Mouse (Mus musculus): ENCODE data around the gene P2rx1.

The P2rx1 gene

GRCm38 (mm10) chr11:73020953-73021800 is 22.3 kb downstream of the P2rx1 start:
- no peak for DNase-seq (ENCODE audit: low read depth, low spot score)

DNA sequence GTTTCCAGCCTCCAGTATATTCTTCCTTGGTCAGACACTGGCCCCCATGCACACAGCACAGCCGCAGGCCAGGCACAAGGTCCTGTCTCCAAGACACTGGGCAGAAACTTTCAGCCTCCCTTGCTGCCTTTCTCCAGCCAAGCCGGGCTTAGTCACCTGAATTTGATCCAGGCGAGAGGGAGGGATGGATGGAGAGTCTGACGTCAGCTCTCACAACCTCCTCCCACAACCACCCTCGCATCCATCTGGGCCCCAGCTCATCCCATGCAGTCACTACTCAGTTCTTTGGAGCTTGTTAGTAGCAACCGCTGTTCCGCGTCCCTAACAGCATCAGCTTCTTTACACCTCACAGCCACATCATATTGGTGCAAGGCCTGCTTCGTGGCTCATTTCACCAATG is 24.2 kb downstream of the P2rx1 start:
- DNase-seq (ENCODE audit: low read depth, low spot score) = no peak

- no peak for DNase-seq (ENCODE audit: low read depth, low spot score)
Measured at GRCm38 (mm10) chr11:73023827-73024226, 24.9 kb downstream of the P2rx1 start.

DNA sequence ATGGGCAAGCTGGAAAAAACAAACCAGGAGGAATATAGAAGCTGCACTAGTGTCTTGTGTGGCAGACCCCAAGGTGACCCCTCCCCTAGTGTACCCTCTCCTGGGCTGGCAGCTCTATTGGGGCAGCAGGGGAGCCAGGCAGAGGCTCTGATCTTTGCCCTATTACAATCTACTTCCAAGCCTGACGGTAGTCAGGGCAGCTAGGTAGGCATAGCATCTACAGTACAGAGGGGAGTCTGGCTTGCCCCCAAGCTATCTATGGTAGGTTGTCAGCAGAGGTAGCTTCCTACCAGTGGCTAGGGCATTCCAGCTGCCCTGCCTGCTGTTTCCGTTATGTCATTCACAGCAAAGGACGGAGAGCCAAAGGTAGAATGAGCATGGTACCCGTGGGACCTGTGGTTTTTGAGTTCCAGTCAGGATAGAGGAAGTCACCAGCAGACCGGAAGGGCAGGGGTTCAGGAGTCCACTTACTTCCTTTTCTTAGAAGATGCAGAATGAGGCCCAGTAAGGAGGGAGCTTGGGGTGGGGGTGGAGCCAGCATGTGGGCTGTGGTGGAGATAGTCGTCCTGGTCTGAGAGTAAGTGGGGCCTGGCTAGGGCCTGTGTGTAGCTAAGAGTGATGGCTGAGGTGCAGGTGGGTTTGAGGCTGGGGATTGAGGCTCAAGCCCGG is 25.5 kb downstream of the P2rx1 start:
- DNase-seq (ENCODE audit: low read depth, low spot score) = no peak

GRCm38 (mm10) chr11:73026961-73027360 is 28.1 kb downstream of the P2rx1 start:
- no peak for DNase-seq (ENCODE audit: low read depth, low spot score)

- DNase-seq (ENCODE audit: low read depth, low spot score) = peak; percentile 78
Measured at GRCm38 (mm10) chr11:73030821-73031498, 32.1 kb downstream of the P2rx1 start.

DNA sequence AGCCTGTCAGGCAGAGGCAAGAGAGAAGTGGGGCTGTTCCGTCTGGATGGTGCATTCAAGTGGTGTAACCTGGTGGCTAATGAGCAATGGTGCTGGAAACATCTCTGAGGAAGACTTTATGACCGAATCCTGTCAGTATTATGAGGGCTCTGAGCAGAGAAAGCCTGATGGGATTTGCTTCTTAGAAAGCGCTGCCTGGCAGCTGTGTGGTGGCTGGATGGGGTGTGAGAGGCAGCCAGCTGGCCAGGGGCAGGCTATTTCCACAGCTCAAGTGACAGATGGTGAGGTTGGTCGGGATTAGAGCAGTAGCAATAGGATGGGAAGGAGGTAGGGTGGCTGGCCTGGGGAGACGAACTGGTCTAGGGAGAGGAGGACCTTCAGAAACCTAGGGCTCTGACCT is 32.6 kb downstream of the P2rx1 start:
- no peak for DNase-seq (ENCODE audit: low read depth, low spot score)

DNA sequence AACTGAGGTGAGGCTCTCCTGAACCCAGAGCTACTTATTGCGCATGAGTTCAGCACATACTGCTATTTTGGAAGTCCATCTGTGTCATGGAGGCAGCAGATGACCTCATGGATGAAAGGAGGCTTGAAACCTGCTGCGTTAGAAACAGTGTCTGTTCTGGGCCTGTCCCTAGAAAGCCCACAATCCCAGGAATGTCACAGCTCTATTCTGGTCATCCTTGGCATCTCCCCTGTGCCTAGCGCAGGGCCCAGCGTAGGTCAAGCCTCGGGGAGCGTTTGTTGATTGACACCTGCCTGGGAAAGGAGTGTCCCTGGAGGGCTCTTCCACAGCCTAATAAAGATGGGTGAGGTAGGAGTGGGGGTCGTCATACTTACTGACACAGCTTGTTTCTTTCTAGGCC is 37.2 kb downstream of the P2rx1 start:
- no peak for DNase-seq (ENCODE audit: low read depth, low spot score)

GRCm38 (mm10) chr11:73036889-73037288 is 38.0 kb downstream of the P2rx1 start:
- DNase-seq (ENCODE audit: low read depth, low spot score) = no peak

DNA sequence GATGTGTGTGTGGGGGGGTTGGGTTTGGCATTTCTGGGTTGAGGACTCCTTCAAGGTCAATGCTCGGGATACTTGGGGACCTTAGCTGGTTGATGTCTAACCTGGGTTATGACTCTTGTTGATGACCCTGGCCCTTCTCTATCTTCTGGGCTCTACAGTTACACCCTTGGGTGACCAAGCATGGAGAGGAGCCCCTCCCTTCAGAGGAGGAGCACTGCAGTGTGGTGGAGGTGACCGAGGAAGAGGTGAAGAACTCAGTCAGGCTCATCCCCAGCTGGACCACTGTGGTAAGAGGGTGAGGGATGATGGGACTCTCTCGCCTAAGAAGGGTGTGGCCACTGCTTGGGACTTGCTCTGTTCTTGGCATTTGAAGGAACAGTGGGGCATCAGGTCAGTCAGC is 38.8 kb downstream of the P2rx1 start:
- no peak for DNase-seq (ENCODE audit: low read depth, low spot score)

GRCm38 (mm10) chr11:73039102-73039799 is 40.3 kb downstream of the P2rx1 start:
- DNase-seq (ENCODE audit: low read depth, low spot score) = no peak

GRCm38 (mm10) chr11:73044229-73044755 is 45.4 kb downstream of the P2rx1 start:
- no peak for DNase-seq (ENCODE audit: low read depth, low spot score)

GRCm38 (mm10) chr11:73044789-73045188 is 45.9 kb downstream of the P2rx1 start:
- no peak for DNase-seq (ENCODE audit: low read depth, low spot score)

- peak; percentile 89 for DNase-seq (ENCODE audit: low read depth, low spot score)
Measured at GRCm38 (mm10) chr11:73047542-73047996, 48.7 kb downstream of the P2rx1 start, which contains the start of gene Ncbp3. Gene Ncbp3, plus strand, starts transcription at chr11:73047783.

DNA sequence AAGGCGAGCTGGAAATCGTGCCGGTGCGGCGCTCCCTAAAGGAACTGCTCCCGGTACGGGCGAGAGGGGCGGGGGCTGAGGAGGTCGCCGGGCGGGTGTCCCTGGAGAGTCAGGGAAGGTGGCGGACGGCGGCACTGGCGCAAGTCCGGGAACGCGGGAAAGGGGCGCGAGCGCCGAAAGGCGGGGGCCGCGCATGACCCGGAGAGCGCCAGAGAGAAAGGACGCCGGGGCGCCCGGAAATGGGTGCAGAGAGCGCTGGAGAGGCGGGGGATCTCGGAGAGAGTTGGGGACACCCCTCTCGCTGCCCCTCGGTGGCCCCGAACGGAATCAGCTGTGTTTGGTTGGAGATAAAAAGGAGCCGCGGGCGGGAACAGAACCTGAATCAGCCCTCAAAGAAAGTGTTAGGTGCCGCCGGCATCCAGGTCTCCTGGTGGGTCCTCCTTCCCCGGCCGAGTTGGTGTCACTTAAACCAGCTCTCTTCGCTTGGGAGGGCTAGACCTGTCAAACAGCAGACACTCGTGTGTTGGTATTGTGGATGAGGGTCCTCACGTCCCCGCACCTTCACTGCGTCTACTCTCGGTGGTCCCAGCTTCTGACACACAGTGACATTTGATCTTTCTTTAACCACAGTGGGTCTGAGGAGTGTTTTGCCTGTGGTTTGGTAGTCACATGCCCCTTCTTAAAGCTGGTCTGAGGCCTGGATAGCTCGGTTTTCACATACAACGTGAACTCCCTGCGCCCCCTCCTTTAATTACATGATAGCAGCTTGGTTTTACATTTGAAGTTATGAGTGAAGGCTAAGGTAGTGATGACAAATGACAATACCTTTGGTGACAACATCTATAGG is 49.4 kb downstream of the P2rx1 start:
- peak; percentile 24 for DNase-seq (ENCODE audit: low read depth, low spot score)

GRCm38 (mm10) chr11:73049335-73049734 is 50.4 kb downstream of the P2rx1 start:
- peak; percentile 77 for DNase-seq (ENCODE audit: low read depth, low spot score)

DNA sequence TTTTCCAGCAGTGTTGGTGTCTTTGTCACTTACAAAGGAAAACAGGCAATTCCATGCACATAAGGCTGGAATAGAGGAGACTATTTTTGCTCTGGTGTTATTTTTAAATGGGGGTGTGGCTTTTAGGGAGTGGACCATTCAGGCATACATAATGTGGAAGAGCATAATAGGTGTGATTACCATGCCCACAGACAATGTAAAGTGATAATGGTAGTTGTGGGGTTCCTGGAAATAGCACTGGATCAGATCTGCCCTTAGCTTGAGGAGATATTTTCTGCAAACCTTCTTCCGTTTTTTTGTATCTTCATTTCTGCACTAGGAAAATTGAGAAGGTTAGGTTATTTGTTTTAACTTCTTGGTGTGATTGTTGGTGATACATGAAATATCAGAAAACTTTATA is 53.9 kb downstream of the P2rx1 start:
- DNase-seq (ENCODE audit: low read depth, low spot score) = no peak

GRCm38 (mm10) chr11:73057701-73058100 is 58.8 kb downstream of the P2rx1 start:
- DNase-seq (ENCODE audit: low read depth, low spot score) = no peak

DNA sequence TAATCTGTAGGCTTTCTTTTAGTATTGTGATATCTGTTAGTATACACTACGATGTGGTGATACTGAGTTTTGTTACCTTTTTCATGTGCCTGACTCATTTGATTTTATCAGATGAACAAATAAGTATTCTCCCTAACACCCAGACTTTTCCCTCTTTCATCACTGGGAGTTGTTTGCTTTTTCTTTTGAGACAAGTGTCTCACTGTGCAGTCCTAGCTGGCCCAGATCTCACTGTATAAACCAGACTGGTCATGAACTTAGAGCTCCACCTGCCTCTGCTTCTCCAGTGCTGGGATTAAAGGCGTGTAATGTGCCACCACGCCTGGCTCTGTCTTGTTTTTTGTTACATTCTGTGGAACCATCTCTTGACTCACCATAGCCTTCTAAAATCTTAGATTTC is 60.7 kb downstream of the P2rx1 start:
- DNase-seq (ENCODE audit: low read depth, low spot score) = no peak

GRCm38 (mm10) chr11:73061413-73061812 is 62.5 kb downstream of the P2rx1 start:
- DNase-seq (ENCODE audit: low read depth, low spot score) = no peak

Data from embryo, embryonic 11.5 days (tissue).